Mouse (Mus musculus): ENCODE data around the gene Lrg1.

The Lrg1 gene

DNA sequence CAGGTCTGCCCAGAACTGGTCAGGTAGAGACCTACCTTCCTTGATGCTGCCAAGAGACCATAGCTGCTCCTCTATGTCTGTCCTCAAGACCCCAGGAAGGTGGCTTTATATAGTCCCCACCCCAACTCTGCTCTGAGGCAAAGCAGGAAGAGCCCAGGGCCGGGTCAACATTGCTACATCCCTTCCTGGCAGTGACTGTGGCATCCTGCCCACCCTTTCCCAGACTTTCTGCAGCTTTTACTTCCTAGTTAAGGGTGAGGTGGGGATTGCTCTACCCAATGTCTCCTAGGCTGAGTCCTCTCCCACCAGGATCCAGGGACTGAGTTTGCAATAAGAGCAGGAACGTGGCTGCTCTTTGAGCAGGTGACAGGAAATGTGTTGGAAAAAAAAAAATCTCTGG lies at the start of gene Lrg1:
Gene Lrg1 (minus strand): TSS at position 176 of the 400 bp plus-strand sequence.
- no peak for DNase-seq

DNA sequence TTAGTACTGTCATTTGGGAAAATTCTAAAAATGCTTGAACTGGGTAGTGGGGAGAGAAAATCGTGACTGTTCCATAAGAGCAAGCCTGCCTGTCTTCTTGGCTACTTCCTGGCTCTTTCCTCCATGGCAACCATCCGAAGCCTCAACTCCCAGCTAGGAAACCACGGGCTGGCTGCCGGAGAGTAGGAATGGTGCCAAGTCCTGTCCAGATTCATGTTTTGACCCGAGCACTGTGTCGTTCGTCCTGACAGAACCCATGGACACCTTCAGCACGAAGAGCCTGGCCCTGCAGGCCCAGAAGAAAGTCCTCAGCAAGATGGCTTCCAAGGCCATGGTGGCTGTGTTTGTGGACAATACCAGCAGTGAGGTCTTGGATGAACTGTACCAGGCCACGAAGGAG lies 49.7 kb upstream of the Lrg1 start:
- DNase-seq: no peak

DNA sequence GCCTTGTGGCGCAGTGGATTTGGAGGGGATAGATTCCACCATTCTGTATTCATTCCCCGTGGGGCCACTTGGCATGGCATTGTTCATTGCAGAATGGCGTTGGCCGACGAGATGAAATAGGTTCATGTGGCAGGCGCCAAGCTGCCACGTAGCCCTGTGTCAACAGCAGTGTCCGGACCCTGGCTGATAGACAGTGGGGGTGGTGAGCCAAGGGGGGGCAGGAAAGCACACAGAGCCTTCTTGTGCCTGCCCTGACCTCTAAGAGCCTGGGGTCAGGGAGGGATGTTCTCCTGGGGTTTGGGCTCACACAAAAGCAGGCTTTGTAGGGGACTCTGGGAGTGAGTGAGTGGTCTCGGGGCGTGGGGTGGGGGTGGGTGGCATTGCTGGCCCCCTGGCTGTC lies 48.8 kb upstream of the Lrg1 start:
- no peak for DNase-seq

DNA sequence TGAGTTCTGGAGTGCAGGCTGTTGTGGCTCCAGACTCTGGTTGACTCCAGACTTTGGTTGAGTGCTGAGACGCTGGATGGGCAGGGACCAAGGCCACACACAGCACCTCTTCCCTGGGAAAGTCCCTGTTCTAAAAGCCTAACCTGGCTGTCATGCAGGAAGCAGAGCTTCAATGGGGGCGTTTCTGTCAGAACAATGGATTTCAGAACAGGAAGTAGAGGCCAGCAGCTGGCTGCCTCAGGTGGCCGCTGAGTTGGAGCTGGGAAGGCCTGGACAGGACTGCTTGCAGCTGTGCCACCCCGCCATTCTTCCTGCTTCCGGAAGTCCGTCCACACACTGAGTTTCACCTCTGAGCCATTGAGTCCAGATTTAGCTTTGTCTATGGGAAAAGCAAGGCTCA lies 48.0 kb upstream of the Lrg1 start:
- no peak for DNase-seq

DNA sequence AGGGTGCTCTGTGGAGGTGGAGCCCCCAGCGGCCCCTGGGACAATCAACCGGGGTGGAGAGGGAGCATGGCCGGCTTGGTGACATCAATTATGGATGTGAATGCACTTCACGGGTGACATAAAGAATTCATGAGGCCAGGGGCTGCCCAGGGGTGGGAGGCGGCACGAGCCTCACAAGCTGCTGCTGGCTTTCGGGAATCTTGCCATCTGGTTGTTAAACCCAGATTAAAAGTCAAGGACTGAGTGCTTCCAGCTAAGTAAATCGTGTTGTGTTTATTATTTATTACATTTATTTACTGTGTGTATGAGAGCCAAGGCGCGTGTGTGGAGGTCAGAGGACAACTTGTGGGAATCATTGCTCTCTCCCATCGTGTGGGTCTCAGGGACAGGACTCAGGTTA lies 43.9 kb upstream of the Lrg1 start:
- no peak for DNase-seq

DNA sequence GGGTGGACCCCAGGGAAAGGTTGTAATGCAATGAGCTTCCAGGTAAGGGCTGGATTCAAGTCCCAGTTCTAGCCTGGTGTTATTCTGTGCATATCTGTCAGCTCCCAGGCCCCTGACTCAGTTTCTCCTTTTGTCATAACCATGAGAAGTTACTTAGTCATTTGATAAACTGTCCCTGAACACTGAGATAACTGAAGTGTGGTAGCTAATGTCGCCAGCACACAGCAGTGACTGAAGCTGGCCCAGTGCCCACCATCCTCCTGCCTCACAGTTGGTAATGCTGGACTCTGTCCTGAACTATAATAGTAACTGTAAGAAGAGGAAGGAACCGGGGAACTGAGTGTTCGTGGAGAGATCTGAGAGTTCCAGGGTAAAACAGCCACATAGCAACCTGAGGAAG lies 42.7 kb upstream of the Lrg1 start:
- DNase-seq: peak; percentile 36 to 53

DNA sequence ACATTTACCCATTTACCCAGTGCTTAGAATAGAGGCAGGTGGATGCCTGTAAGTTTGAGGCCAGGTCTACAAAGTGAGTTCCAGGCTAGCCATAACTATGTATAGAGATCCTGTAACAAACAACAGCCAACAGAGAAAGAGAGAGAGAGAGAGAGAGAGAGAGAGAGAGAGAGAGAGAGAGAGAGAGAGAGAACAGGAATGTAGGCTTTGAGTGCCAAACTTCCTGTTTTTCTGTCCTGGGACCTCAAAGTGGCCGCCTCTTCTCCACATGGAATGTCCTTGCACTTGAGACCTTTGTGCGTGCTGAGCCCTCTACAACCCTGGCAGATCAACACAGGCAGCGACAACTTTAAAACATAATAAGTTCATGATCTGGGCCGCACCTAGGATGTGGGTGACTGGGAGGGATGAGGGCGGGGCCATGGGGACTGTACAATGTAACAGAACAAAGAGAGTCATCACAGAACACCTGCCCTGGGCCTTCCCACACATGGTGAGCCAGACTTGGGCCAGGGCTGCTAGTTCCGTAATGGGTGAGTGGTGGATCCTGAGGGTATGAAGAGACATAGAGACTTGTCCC lies 41.8 kb upstream of the Lrg1 start:
- DNase-seq: no peak

DNA sequence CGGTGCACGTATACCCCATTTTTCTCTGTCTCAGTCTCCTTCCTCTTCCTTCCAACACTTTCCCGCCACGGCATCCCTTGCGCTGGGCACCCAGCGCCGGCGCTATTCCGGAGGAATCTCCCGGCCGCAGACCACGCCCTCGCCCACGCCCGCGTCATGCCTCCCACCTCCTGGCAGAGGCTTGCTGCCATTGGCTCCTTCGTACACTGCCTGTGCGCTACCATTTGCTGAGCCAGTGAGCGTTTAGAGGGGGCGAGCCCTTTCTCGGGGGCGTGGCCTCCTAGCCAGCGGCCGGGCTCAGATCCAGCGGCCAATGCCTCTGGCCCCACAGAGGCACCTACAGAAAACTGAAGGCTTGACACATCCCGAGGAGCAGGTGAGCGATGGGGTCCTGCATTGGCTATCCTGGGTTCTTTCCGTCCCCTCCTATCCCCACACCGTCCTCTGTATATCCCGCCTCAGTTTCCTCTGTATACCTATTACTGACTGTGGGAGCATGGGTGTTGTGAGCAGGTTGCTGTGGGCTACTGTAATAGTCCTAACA lies 40.5 kb upstream of the Lrg1 start, which contains the start of gene Tnfaip8l1:
Gene Tnfaip8l1 (plus strand): TSS at position 247 of the 544 bp plus-strand sequence.
- DNase-seq: peak; percentile 93 to 96

DNA sequence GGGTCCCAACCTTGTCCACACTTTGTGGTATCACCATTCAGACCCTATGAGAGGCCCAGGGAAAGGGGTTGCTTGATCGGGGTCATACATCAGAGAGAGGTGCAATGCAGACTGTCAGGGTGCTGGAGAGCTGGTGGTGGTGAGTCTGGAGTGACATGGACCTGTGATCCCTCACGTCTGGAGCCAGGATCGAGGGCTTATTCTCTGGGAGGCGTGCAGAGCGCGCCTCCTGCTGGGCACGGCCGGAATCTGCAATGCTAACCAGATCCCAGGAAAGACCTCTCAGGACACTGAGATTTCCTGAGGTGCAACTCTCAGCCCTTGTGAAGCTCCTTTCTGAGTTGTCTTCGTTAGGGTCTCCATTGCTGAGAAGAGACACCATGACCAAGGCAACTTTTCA lies 37.9 kb upstream of the Lrg1 start:
- peak; percentile 66 to 72 for DNase-seq

DNA sequence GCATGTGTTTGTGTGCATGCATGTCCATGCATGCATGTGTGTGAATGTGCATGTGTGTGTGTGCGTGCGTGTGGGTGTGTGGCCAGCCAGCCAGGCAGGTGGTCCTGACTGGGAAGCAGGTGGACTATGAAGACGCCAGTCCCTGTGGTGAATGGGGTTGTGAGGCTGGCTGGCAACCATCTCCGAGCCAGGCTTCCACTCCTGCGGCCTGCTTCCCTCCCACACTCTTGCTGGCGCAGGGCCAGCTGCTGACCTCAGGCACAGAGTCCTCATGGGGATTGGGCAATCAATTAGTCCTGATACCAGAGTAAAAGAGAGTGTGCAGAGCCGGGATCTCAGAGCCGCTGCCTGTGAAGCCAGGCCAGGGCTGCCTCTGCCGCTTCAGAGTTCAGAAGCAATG lies 31.8 kb upstream of the Lrg1 start:
- DNase-seq: peak in 1 of 2 experiments; percentile 74

DNA sequence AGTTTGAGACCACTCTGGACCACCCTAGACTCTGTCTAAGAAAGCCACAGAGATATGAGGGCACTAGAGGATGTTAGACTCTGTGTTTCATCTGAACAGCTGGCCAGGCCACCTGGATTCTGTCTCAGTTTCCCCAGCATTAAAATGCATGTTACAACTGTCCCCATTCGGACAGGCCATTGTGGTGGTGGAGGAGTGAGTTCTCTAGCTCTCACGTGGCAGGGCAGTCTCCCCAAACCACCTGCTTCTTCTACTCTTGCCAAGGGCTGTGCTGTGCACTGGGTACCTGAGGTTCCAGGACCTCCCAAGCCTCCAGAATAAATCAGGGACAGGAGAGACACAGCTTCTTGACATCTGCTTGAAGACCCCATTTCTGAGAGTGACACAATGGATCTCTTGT lies 28.1 kb upstream of the Lrg1 start:
- DNase-seq: no peak

DNA sequence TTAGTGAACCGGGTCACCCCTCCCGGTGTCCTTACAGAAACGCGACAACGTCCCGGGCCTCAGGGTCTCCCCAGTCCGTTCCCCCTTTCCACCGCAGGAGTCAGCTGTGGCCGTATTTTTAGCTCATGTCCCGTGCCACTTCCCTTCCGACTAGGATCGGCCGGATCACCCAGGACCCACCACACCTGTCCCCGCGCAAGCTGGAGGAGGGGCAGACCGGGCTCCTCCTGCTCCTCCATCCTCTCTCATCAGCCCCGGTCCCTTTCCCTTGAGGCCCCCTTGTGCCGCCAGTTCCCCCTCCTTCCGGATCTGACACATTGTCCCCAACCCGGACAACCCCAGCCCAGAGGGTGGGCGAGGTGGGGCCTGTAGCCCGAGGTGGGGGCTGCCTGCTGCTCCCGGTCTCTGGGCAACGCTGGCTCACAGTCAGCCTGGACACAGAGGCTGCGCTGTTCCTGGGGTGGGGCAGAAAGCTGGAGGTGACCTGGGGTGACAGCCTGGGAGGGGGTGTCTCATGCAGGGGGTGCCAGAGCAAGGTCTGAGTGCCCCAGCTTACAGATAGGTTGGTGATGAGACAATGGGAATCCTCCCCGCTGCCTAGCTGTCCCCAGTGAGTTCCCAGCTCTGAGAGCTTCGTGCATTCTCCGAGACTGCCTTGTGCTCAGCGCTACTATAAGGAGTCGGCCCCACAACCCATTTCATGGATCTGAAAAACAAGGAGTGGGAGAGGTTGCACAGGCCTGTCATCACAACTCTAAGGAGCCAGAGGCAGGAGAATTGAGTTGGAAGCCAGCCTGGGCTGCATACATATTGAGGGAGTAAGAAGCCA lies 27.2 kb upstream of the Lrg1 start:
- no peak for DNase-seq

DNA sequence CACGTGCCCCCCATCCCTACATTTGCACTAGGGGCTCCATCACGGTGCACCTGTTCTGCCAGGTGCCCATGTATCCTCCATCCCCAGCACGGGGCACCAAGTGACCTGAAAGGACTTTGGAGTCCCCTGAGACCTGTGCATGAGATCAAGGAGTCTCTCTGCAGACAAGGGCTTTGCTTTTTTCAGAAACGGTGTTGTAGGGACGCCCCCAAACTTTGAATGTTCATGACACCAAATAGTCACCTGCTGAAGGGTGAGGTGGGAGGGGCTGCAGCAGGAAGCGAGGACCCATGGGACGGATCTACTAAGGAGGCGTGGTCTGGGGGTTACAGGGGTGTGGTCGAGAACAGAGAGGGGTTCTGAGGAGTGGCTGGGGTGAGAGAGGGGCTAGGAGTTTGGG lies 26.5 kb upstream of the Lrg1 start:
- no peak for DNase-seq

DNA sequence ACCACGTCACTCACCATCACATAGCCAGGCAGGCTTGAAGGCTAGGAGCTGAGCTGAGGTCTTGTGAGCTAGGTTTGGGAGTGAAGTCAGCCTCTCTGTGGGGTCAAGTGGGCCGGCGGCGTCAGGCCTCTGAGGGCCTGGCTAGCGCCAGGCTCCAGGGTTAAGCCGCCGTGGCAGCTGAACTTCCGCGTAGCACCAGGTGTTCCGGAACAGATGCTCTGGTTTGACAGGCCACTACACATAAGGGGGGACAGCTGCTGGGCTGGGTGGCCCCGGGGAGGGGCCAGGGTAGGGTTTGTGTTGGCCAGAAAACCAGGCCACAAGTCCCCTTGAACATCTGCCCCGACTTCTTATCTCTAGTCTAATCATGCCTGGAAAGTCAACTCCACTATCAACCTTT lies 25.6 kb upstream of the Lrg1 start:
- no peak for DNase-seq

DNA sequence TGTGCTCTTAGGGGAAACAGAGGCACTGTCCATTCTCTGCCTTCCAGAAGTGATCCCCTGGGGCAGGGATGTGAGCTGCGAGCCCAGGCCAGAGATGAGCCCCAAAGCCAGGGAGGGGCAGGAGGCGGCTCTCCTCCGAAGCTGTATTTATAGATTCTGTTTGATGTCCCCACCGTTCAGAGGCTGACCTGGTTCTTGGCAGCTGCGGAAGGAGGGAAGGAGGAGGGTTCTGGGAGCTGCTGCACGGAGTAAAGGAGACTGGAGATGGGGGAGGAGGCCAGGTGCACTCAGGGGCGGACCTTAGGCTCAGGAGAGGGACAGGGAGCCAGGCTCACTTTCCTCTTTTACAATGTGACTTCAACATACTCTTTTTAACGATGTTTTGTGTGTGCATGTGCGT lies 24.3 kb upstream of the Lrg1 start:
- no peak for DNase-seq

DNA sequence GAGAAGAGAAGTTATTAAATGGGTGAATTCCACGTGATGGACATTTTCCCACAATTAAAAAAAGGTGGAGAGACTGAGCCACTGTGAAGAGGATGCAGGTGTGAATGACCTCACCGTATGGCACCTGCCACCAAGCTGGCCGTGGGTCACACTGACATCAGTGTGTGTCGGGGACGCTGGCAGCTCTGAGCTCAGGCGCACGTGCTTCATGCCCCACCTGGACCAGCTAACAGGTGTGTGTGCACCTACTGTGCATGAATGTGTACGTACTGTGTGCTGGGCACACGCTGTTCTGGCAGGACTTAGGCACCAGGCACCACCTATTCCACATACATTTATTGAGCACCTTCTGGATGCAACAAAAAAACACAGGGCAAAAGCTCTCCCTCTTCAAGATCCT lies 22.7 kb upstream of the Lrg1 start:
- no peak for DNase-seq

DNA sequence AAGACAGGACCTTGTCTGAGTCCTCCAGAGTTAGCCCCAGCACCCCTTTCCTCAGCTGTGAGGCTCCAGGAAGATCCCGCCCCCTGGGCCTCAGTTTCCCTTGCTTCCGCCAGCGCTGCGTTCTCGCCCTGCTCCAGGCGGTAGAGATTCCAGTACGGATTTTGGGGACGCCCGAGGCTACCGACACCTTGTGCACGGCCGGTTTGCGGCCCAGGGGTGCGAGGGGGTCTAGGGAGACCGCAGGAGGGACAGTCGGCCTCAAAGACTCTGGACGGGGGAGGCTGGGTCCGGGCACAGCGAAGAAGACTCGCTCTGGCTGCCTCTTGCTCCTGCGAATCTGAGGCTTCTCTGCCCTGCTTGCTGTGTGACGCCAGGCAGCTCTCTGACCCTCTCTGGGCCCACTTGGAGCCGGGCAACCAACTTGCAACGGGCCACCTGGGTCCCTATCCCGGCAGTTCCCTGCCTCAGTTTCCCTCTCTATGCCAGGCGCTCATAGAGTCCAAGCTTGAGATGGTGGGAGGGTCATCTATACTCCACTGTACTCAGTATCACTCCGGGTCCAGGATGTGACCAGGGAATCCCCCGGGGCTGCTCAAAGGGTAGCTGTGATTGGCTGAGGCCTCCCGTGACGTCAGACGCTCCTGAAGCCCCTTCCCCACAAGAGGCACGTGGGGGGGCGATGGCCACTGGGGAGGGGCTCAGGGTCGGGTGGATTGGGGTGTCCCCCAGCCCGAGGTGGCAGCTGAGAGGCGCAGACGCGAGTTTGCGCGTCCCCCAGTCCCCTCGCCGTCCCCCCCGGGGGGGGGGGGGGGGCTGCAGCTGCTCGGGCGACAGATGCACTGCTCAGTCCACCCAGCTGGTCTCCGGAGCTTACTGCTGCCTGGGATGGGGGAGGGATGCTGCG lies 20.2 kb upstream of the Lrg1 start:
- peak; percentile 81 to 82 for DNase-seq

DNA sequence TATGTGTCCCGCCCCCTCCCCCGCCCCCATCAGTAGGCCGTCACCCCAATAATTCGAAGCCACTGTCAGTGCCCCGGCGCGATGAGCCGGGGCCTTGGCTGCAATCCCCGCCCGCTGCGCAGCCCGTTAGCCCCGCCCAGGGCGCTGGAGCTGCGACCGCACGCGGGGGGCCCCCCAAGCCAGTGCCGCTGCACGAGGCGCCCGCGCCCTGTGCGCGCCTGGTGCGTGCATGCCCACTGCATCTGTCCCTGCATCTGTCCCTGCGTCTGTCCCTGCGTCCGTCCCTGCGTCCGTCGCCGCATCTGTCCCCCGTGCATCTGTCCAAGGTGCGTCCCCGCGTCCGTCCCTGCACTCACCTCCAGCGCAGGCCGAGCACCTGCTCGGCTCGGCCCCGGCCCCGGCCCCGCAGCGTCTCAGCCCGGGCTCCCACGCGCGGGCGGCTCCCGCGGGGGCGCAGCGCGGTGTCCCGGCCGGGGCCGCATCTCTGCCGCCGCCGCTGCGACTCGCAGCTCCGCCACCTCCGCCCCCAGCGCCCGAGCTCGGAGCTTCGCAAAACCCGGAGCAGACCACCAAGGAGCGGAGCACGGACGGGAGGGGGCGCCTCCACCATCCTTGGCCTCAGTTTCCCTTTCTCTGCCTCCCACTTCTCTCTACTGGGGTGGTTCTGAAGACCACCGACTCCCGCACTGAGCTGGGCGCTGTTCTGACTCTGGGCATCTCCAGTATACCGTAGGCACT lies 18.2 kb upstream of the Lrg1 start, which contains the start of gene Sema6b:
Gene Sema6b (minus strand): TSS at position 486 of the 738 bp plus-strand sequence.
- peak; percentile 91 for DNase-seq

DNA sequence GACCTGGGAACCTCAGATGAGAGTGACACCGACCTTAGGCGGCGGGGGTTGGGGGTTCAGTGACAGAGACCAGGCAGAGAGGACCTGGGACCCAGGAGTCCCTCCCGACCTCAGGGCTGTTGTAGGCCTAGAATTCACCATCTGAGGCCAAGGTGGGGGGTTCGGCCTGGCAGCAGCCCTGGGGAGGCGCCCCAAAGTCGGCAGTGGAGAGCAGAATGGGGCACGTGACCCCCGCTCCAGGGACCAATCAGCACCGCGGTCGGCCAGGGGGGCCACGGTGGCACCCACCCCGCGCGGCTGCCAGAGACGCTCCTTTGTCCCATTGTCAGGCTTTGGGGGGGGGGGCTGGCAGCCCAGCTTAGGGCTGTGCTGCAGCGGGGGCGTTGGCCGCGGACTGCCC lies 17.6 kb upstream of the Lrg1 start:
- DNase-seq: peak in 1 of 2 experiments; percentile 47

DNA sequence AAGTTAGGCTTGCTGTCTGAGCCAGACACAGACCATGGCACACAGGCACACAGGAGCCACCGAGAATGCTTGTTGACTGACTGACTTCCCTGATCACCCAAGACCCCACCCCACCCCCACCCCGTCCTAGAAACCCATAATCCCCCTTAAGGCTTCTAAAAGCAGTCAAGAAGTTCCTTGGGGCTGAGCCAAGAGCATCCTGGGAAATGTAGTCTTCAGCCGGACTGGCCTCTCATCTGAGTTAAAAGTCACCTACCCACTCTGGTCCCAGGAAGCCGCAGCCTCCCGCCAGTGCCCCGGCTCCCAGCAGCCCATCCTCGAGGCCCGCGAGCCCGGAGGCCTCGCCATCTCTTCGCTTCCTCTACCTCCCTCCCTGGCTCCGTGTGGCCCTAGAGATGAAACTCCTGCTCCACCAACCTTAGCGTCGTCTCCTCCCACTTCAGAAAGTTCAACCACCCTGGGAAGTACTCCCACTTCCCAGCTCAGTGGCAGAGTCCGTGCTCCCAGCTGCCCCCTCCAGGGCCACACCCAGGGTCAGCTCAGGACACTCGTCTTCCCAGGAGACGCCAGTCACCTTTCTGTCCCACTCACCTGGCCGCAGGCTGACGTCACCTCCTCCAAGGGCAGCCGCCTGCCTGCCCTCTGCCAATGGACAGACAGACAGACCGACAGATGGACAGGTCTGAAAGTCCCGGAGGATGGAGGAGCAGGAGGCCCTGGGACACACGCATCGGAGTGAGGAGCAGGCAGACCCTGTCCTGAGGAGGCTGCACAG lies 16.2 kb upstream of the Lrg1 start:
- DNase-seq: peak in 1 of 2 experiments; percentile 64

DNA sequence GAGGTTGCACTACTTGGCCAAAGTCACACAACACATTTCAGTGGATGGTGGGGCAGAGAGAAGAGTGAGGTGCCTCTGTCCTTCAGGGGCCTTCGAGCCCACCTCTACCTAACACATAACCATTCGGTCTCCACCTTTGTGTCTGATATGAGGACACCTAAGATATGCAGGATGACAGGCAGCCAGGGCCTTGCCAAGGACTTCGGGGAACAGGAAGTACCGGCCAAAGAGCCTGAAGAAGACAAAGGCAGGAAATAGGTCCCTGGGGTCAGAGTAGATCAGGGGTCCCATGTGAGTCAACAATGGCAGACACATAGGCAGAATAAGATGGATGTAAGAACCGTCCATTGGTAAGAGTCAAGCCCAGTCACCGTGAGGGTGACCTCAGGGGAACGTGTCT lies 14.8 kb upstream of the Lrg1 start:
- DNase-seq: no peak

All from cerebellum, postnatal 14 days (tissue).